Mouse (Mus musculus) olfactory bulb, adult 2 months (tissue): ENCODE results near the gene Wnk2.

Experiments used
- CTCF ChIP-seq: fragments of 200-500 bp; IDR thresholded peaks from 2 replicates; pipeline ENCODE4 v1.5.1; 2012; ENCODE audit warnings: low read depth, mild to moderate bottlenecking, low read length, moderate library complexity; ENCODE audit not compliant: insufficient read depth
- POLR2A ChIP-seq: fragments of 200-500 bp; IDR thresholded peaks from 2 replicates; pipeline ENCODE4 v1.6.1; 2012; ENCODE audit warnings: mild to moderate bottlenecking, low read depth, low read length, moderate library complexity; ENCODE audit not compliant: insufficient read depth

DNA sequence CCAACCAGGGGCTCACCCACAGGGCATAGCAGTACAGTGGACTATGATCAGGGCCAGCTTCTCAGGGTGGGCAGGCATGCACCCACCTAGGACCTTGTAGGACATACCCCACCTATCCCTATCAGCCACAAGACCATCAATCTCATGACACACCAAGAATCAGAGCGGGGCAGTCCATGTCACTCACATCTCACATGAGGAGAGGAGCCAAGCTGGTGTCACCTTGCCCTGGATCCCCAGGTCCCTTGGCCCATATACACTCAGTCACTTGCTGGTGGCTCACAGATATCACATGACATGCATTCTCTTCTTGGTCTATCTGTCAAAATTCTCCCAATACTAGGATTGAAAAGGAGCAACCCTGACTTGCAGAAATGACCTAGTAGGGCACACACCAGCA lies 18.7 kb downstream of the Wnk2 start:
- no peak for TF ChIP-seq CTCF
- no peak for TF ChIP-seq POLR2A
